Mouse (Mus musculus) heart, postnatal 0 days (tissue): ENCODE measurements around the gene Hspb6. TPM values are rescaled to one million over a fixed set of nuclear protein-coding genes. Genes with fewer than 3 reads are reported as not detected.

Experiments used
- ATAC-seq: fragments of 200-750 bp; cut with Nextera tagmentation; 2 replicates; pipeline ENCODE4 v1.8.0; 2017; ENCODE audit warnings: low read depth, moderate number of reproducible peaks, moderate library complexity; ENCODE audit not compliant: insufficient read depth
- DNase-seq: peaks from one replicate; pipeline ENCODE4 v3.0.0-alpha.2; 2016; ENCODE audit warnings: low spot score
- H3K27ac ChIP-seq: fragments of 300-500 bp; sonication (generic); 2 replicates; pipeline ENCODE4 v1.5.1; 2014; ENCODE audit warnings: low read depth, mild to moderate bottlenecking
- H3K27me3 ChIP-seq: fragments of 300-500 bp; sonication (generic); 2 replicates; pipeline ENCODE4 v1.6.1; 2014; ENCODE audit warnings: low read length, mixed read lengths; ENCODE audit not compliant: control insufficient read depth, insufficient read depth
- H3K36me3 ChIP-seq: fragments of 300-500 bp; sonication (generic); replicated peaks from 2 replicates; pipeline ENCODE4 v1.6.1; 2014; ENCODE audit warnings: low read length, mixed read lengths; ENCODE audit not compliant: control insufficient read depth, insufficient read depth
- H3K4me1 ChIP-seq: fragments of 300-500 bp; sonication (generic); 2 replicates; pipeline ENCODE4 v1.6.1; 2014; ENCODE audit warnings: antibody characterized with exemption; ENCODE audit not compliant: control insufficient read depth, insufficient read depth
- H3K4me2 ChIP-seq: fragments of 300-500 bp; sonication (generic); 2 replicates; pipeline ENCODE4 v1.6.1; 2014; ENCODE audit warnings: low read depth, mild to moderate bottlenecking, low read length, moderate library complexity
- H3K4me3 ChIP-seq: fragments of 300-500 bp; sonication (generic); 2 replicates; pipeline ENCODE4 v1.5.1; 2014; ENCODE audit warnings: low read depth, low read length
- H3K9ac ChIP-seq: fragments of 300-500 bp; sonication (generic); replicated peaks from 2 replicates; pipeline ENCODE4 v1.6.1; 2014; ENCODE audit warnings: low read depth, low read length, mixed read lengths
- H3K9me3 ChIP-seq: fragments of 300-500 bp; sonication (generic); replicated peaks from 2 replicates; pipeline ENCODE4 v1.6.1; 2016; ENCODE audit warnings: low read length; ENCODE audit not compliant: control insufficient read depth
- CTCF ChIP-seq: IDR thresholded peaks from 2 replicates; pipeline ENCODE4 v1.5.1; 2016; ENCODE audit warnings: antibody characterized with exemption, control low read depth, low read depth
- EP300 ChIP-seq: IDR thresholded peaks from 2 replicates; pipeline ENCODE4 v1.6.1; 2016; ENCODE audit warnings: antibody characterized with exemption, low read depth
- WGBS: fragments of 180-500 bp; shearing (Covaris S2); extraction: QIAGEN DNeasy Blood & Tissue Kit; methylation state at CpG from one replicate; pipeline ENCODE4 v1.1.7; 2014; 5-methylcytosine and 5-hydroxymethylcytosine counted together
- microRNA-seq: library from miRNA; unstranded; fragments of <30 nt; microRNA quantifications from one replicate; pipeline ENCODE4, GENCODE M21; 2016
- polyA plus RNA-seq: library from polyadenylated mRNA; unstranded; fragments of >200 nt; fragmentation: Nextera tagmentation; extraction: Ambion mirVana; gene quantifications from 2 replicates; pipeline ENCODE4 v1.2.1, GENCODE M21; 2015
- total RNA-seq: library from RNA; depleted of rRNA; stranded (reverse); fragments of >200 nt; gene quantifications from 2 replicates; pipeline ENCODE4 v1.2.3, GENCODE M21; 2014; ENCODE audit warnings: low replicate concordance; rRNA removed

Gene Hspb6
- total and polyA plus RNA-seq, 2 experiments from 2014 or later: 72.0 to 339 TPM

GRCm38 (mm10) chr7:30599933-30600353 lies 48.0 kb downstream of the Hspb6 start:
- ATAC-seq (peak; percentile 96), DNase-seq (peak; percentile 90)
- 0 out of 2 replicates have a peak, but pooled peaks cover 6% of the 10 kb centered on the region for H3K4me1 ChIP-seq
- H3K4me2 ChIP-seq: peak overlapping the region; percentile 38
- H3K9ac ChIP-seq: no peak overlapping the region
- no peak overlapping the region for H3K27ac ChIP-seq
- H3K36me3 ChIP-seq: no peaks in the 10 kb centered on the region
- WGBS: under 1% methylated on average over 16 of the region's 16 CpGs
- no peak overlapping the region for H3K4me3 ChIP-seq
- no peaks in the 10 kb centered on the region for H3K9me3 ChIP-seq
- no peak for TF ChIP-seq EP300
- no peak for TF ChIP-seq CTCF
- H3K27me3 ChIP-seq: no peaks in the 10 kb centered on the region

DNA sequence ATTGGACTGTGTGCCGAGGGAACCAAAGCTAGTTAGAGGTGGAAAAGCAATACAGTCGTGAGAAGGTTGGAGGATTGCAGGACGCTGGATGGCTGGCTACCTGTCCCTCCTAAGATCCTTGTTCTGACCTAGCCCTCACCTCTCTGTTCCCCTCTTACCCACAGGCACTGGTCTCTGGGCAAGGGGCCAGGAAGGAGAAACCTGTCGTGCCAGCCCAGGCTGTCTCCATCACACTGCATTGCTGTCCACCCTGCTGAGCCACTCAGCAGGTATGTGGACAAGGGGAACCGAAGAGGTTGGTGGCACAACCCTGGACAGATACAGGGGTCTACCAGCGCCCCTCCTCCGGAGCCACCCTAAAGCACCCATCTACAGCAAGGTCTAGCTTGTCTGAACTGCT lies 48.7 kb downstream of the Hspb6 start:
- no peaks in the 10 kb centered on the region for H3K36me3 ChIP-seq
- 63% methylated on average over 7 of the region's 7 CpGs for WGBS
- DNase-seq (no peak), ATAC-seq (no peak)
- H3K4me3 ChIP-seq: no peak overlapping the region
- H3K4me1 ChIP-seq: 0 out of 2 replicates have a peak, but pooled peaks cover 6% of the 10 kb centered on the region
- H3K4me2 ChIP-seq: no peak overlapping the region
- H3K27me3 ChIP-seq: no peaks in the 10 kb centered on the region
- H3K27ac ChIP-seq: no peak overlapping the region
- no peak overlapping the region for H3K9ac ChIP-seq
- no peaks in the 10 kb centered on the region for H3K9me3 ChIP-seq
- TF ChIP-seq EP300 (no peak), CTCF (no peak)

- DNase-seq (no peak), ATAC-seq (no peak)
- no peak for TF ChIP-seq EP300
- TF ChIP-seq CTCF: no peak
- H3K9me3 ChIP-seq: no peaks in the 10 kb centered on the region
- no peaks in the 10 kb centered on the region for H3K27me3 ChIP-seq
- 0 out of 2 replicates have a peak, but pooled peaks cover 6% of the 10 kb centered on the region for H3K4me1 ChIP-seq
- WGBS: 22% methylated on average over 3 of the region's 3 CpGs
- H3K4me3 ChIP-seq: no peak overlapping the region
- no peak overlapping the region for H3K27ac ChIP-seq
- no peaks in the 10 kb centered on the region for H3K36me3 ChIP-seq
- H3K4me2 ChIP-seq: no peak overlapping the region
- no peak overlapping the region for H3K9ac ChIP-seq
These were observed 50.6 kb downstream of the Hspb6 start for GRCm38 (mm10) chr7:30602583-30602982.

GRCm38 (mm10) chr7:30604424-30604823 lies 52.4 kb downstream of the Hspb6 start:
- Histone ChIP-seq H3K4me3 (no peak overlapping the region), H3K27me3 (no peaks in the 10 kb centered on the region), H3K4me1 (0 out of 2 replicates have a peak, but pooled peaks cover 6% of the 10 kb centered on the region), H3K36me3 (no peaks in the 10 kb centered on the region), H3K9me3 (no peaks in the 10 kb centered on the region), H3K4me2 (no peak overlapping the region), H3K27ac (no peak overlapping the region), H3K9ac (no peak overlapping the region)
- DNase-seq (no peak), ATAC-seq (no peak)
- TF ChIP-seq CTCF (no peak), EP300 (no peak)
- WGBS: 61% methylated on average over 8 of the region's 8 CpGs

- no peak overlapping the region for H3K4me3 ChIP-seq
- TF ChIP-seq CTCF: no peak
- TF ChIP-seq EP300: no peak
- peaks cover 9% of the 10 kb centered on the region; the same call in 1 of the 2 replicates for H3K4me1 ChIP-seq
- no peaks in the 10 kb centered on the region for H3K36me3 ChIP-seq
- no peaks in the 10 kb centered on the region for H3K9me3 ChIP-seq
- no peak for ATAC-seq
- H3K27ac ChIP-seq: no peak overlapping the region
- 81% methylated on average over 8 of the region's 8 CpGs for WGBS
- H3K4me2 ChIP-seq: no peak overlapping the region
- H3K27me3 ChIP-seq: no peaks in the 10 kb centered on the region
- DNase-seq: no peak
- H3K9ac ChIP-seq: no peak overlapping the region
These were observed 53.0 kb downstream of the Hspb6 start for GRCm38 (mm10) chr7:30604944-30605343.

Small RNA genes within 50 kb of the gene (microRNA-seq; reads per million reads assigned to microRNA genes)
- gene Gm38670 (1.8 reads per million, percentile 2 among the genes with 10 or more reads in this experiment), gene Mir3569 (not detected)

Other genes starting within 250 kb of the Hspb6 start
Only the 30 nearest of the 34 such genes appear.
- gene Sdhaf1, start 228.3 kb upstream of the Hspb6 start, total RNA-seq: 15.8 and 16.5 TPM in 2 replicates
- 23.2 and 23.3 TPM in 2 replicates for gene Sdhaf1, start 228.3 kb upstream of the Hspb6 start, polyA plus RNA-seq
- 3.6 and 5.4 TPM in 2 replicates for gene Lrfn3, start 189.4 kb upstream of the Hspb6 start, total RNA-seq
- gene Lrfn3, start 189.4 kb upstream of the Hspb6 start, polyA plus RNA-seq: 0.40 and 0.69 TPM in 2 replicates
- 15.2 and 31.2 TPM in 2 replicates for gene Tyrobp, start 138.4 kb upstream of the Hspb6 start, total RNA-seq
- gene Tyrobp, start 138.4 kb upstream of the Hspb6 start, polyA plus RNA-seq: 30.4 and 35.8 TPM in 2 replicates
- not detected in 2 replicates for gene Hcst, start 132.3 kb upstream of the Hspb6 start, total RNA-seq
- 1.1 and 1.4 TPM in 2 replicates for gene Hcst, start 132.3 kb upstream of the Hspb6 start, polyA plus RNA-seq
- gene Nfkbid, start 130.4 kb upstream of the Hspb6 start, total RNA-seq: 0.19 and 5.0 TPM in 2 replicates
- 0.38 and 0.44 TPM in 2 replicates for gene Nfkbid, start 130.4 kb upstream of the Hspb6 start, polyA plus RNA-seq
- 3.6 and 11.4 TPM in 2 replicates for gene Aplp1, start 106.6 kb upstream of the Hspb6 start, total RNA-seq
- 4.2 and 5.2 TPM in 2 replicates for gene Aplp1, start 106.6 kb upstream of the Hspb6 start, polyA plus RNA-seq
- gene Kirrel2, start 94.5 kb upstream of the Hspb6 start, total RNA-seq: not detected in 2 replicates
- 0.15 TPM in 1 of 2 replicates, not detected in the other for gene Kirrel2, start 94.5 kb upstream of the Hspb6 start, polyA plus RNA-seq
- gene Nphs1, start 93.9 kb upstream of the Hspb6 start, total RNA-seq: not detected in 2 replicates
- gene Nphs1, start 93.9 kb upstream of the Hspb6 start, polyA plus RNA-seq: 0.05 TPM in 1 of 2 replicates, not detected in the other
- not detected in 2 replicates for gene Prodh2, start 58.6 kb upstream of the Hspb6 start, total RNA-seq
- not detected in 2 replicates for gene Prodh2, start 58.6 kb upstream of the Hspb6 start, polyA plus RNA-seq
- gene Arhgap33, start 17.1 kb upstream of the Hspb6 start, total RNA-seq: 0.31 and 4.3 TPM in 2 replicates
- 0.80 and 1.0 TPM in 2 replicates for gene Arhgap33, start 17.1 kb upstream of the Hspb6 start, polyA plus RNA-seq
- gene Proser3, start 121 bp downstream of the Hspb6 start, total RNA-seq: 6.5 and 7.1 TPM in 2 replicates
- 2.5 and 3.2 TPM in 2 replicates for gene Proser3, start 121 bp downstream of the Hspb6 start, polyA plus RNA-seq
- gene Lin37, start 7.7 kb downstream of the Hspb6 start, total RNA-seq: 11.9 and 19.7 TPM in 2 replicates
- gene Lin37, start 7.7 kb downstream of the Hspb6 start, polyA plus RNA-seq: 26.2 and 27.1 TPM in 2 replicates
- gene U2af1l4, start 11.1 kb downstream of the Hspb6 start, total RNA-seq: 36.9 and 41.9 TPM in 2 replicates
- 120 and 123 TPM in 2 replicates for gene U2af1l4, start 11.1 kb downstream of the Hspb6 start, polyA plus RNA-seq
- gene Gm49396, start 11.2 kb downstream of the Hspb6 start, total RNA-seq: 0.08 and 0.61 TPM in 2 replicates
- 3.0 and 3.4 TPM in 2 replicates for gene Gm49396, start 11.2 kb downstream of the Hspb6 start, polyA plus RNA-seq
- gene Psenen, start 11.4 kb downstream of the Hspb6 start, total RNA-seq: 106 and 130 TPM in 2 replicates
- 130 and 133 TPM in 2 replicates for gene Psenen, start 11.4 kb downstream of the Hspb6 start, polyA plus RNA-seq
- gene Igflr1, start 13.2 kb downstream of the Hspb6 start, total RNA-seq: 0.54 and 3.3 TPM in 2 replicates
- 0.94 and 1.9 TPM in 2 replicates for gene Igflr1, start 13.2 kb downstream of the Hspb6 start, polyA plus RNA-seq
- gene Kmt2b, start 36.5 kb downstream of the Hspb6 start, total RNA-seq: 12.1 and 13.4 TPM in 2 replicates
- gene Kmt2b, start 36.5 kb downstream of the Hspb6 start, polyA plus RNA-seq: 2.9 and 3.2 TPM in 2 replicates
- gene Zbtb32, start 46.7 kb downstream of the Hspb6 start, total RNA-seq: not detected in 2 replicates
- gene Zbtb32, start 46.7 kb downstream of the Hspb6 start, polyA plus RNA-seq: 0.11 and 0.27 TPM in 2 replicates
- gene Upk1a, start 60.7 kb downstream of the Hspb6 start, total RNA-seq: 1.1 and 73.4 TPM in 2 replicates
- gene Upk1a, start 60.7 kb downstream of the Hspb6 start, polyA plus RNA-seq: 0.56 and 0.60 TPM in 2 replicates
- gene Cox6b1, start 74.0 kb downstream of the Hspb6 start, total RNA-seq: 1,408 and 1,527 TPM in 2 replicates
- 4,395 and 4,405 TPM in 2 replicates for gene Cox6b1, start 74.0 kb downstream of the Hspb6 start, polyA plus RNA-seq
- not detected in 2 replicates for gene Etv2, start 83.7 kb downstream of the Hspb6 start, total RNA-seq
- gene Etv2, start 83.7 kb downstream of the Hspb6 start, polyA plus RNA-seq: not detected in 2 replicates
- 93.4 and 114 TPM in 2 replicates for gene Rbm42, start 98.1 kb downstream of the Hspb6 start, total RNA-seq
- gene Rbm42, start 98.1 kb downstream of the Hspb6 start, polyA plus RNA-seq: 71.3 and 71.6 TPM in 2 replicates
- 17.5 and 19.8 TPM in 2 replicates for gene Haus5, start 112.8 kb downstream of the Hspb6 start, total RNA-seq
- gene Haus5, start 112.8 kb downstream of the Hspb6 start, polyA plus RNA-seq: 9.5 and 10.5 TPM in 2 replicates
- not detected in 2 replicates for gene Pmis2, start 119.4 kb downstream of the Hspb6 start, total RNA-seq
- not detected in 2 replicates for gene Pmis2, start 119.4 kb downstream of the Hspb6 start, polyA plus RNA-seq
- gene 2200002J24Rik, start 146.7 kb downstream of the Hspb6 start, total RNA-seq: 1.5 and 6.6 TPM in 2 replicates
- 5.8 and 6.4 TPM in 2 replicates for gene 2200002J24Rik, start 146.7 kb downstream of the Hspb6 start, polyA plus RNA-seq
- not detected in 2 replicates for gene Atp4a, start 160.0 kb downstream of the Hspb6 start, total RNA-seq
- 0.04 TPM in 1 of 2 replicates, not detected in the other for gene Atp4a, start 160.0 kb downstream of the Hspb6 start, polyA plus RNA-seq
- 228 and 261 TPM in 2 replicates for gene Tmem147, start 177.4 kb downstream of the Hspb6 start, total RNA-seq
- gene Tmem147, start 177.4 kb downstream of the Hspb6 start, polyA plus RNA-seq: 283 and 304 TPM in 2 replicates
- gene Gapdhs, start 191.5 kb downstream of the Hspb6 start, total RNA-seq: not detected in 2 replicates
- 0.16 TPM in 1 of 2 replicates, not detected in the other for gene Gapdhs, start 191.5 kb downstream of the Hspb6 start, polyA plus RNA-seq
- gene Sbsn, start 199.3 kb downstream of the Hspb6 start, total RNA-seq: 0.23 and 4.6 TPM in 2 replicates
- gene Sbsn, start 199.3 kb downstream of the Hspb6 start, polyA plus RNA-seq: 2.5 and 2.6 TPM in 2 replicates
- 1.1 and 8.1 TPM in 2 replicates for gene Dmkn, start 211.6 kb downstream of the Hspb6 start, total RNA-seq
- 10.4 and 13.8 TPM in 2 replicates for gene Dmkn, start 211.6 kb downstream of the Hspb6 start, polyA plus RNA-seq